9 mouse cellular contexts compared by ENCODE assay signal in the genomic region with DNA sequence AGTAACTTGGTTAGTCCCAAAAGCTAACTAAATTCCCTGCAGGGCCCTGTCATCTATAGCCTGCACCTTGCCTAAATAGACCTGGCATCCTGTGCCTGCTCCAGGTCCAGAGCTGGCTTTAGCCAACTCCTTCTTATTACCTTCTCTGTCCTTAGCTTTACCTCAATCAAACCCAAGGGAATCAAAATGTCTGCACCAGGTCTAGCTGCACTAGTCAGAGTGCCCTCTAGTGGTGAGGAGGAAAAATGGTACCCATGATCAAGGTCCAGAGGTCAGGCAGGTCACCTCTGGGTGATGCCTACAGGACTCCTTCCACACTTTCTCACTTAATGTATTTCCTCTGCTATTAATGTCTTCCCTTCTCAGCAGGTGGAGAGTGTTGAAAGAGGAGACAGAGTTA. TPM values are rescaled to one million over a fixed set of nuclear protein-coding genes. Genes with fewer than 3 reads are reported as not detected.
A peak's percentile ranks its signal among the peaks of the same experiment; 100 is the strongest.
DNase-seq lines count a peak whose midpoint lies in the region; ATAC-seq and TF ChIP-seq lines count a peak whose summit lies in the region.
"Had no signal": no experiment of that assay in that cellular context is flagged by ENCODE, and none has a peak within 500 bp of the region (broad histone marks: within the 10 kb centered on the region; RNA-seq: fewer than 3 reads in every experiment).

No protein-coding gene starts in this region.

- no peak overlapping the region for H3K9ac ChIP-seq in heart, embryonic 12.5 days
- H3K9ac ChIP-seq in hindbrain, embryonic 16.5 days (ENCODE audit: low read depth, low read length), result no peak overlapping the region

- H3K36me3 ChIP-seq in heart, embryonic 12.5 days, result no peaks in the 10 kb centered on the region
- no peaks in the 10 kb centered on the region for H3K36me3 ChIP-seq in testis, adult 2 months (ENCODE audit: control insufficient read depth, insufficient read depth, low read length)
- no peaks in the 10 kb centered on the region for H3K36me3 ChIP-seq in hindbrain, embryonic 16.5 days (ENCODE audit: control insufficient read depth, insufficient read depth, low read length)

- no peak overlapping the region for H3K27ac ChIP-seq in heart, embryonic 12.5 days (ENCODE audit: poor library complexity, severe bottlenecking)
- H3K27ac ChIP-seq in testis, adult 2 months (ENCODE audit: control insufficient read depth, insufficient read depth, low read depth, low read length), result no peak overlapping the region
- H3K27ac ChIP-seq in hindbrain, embryonic 16.5 days (ENCODE audit: low read depth, low read length), result no peak overlapping the region

- H3K4me2 ChIP-seq in heart, embryonic 12.5 days, result no peak overlapping the region
- H3K4me2 ChIP-seq in hindbrain, embryonic 16.5 days (ENCODE audit: low read length), result no peak overlapping the region

- no peak for ATAC-seq in heart, embryonic 12.5 days (ENCODE audit: insufficient number of reproducible peaks, low FRiP score)
- no peak for ATAC-seq in hindbrain, embryonic 16.5 days

- H3K9me3 ChIP-seq in heart, embryonic 12.5 days (replicated peaks), result no peaks in the 10 kb centered on the region
- H3K9me3 ChIP-seq in hindbrain, embryonic 16.5 days (ENCODE audit: control insufficient read depth, low read length), result no peaks in the 10 kb centered on the region

- no peak overlapping the region for H3K4me3 ChIP-seq in heart, embryonic 12.5 days
- H3K4me3 ChIP-seq in testis, adult 2 months (ENCODE audit: control insufficient read depth, low read depth, low read length), result no peak overlapping the region
- no peak overlapping the region for H3K4me3 ChIP-seq in hindbrain, embryonic 16.5 days (ENCODE audit: low read length)

- no peak for TF ChIP-seq POLR2A in testis, adult 2 months (IDR thresholded peaks at IDR 0.05; ENCODE audit: control insufficient read depth, low read depth, low read length)

- TF ChIP-seq CTCF in testis, adult 2 months (IDR thresholded peaks at IDR 0.05; ENCODE audit: control insufficient read depth, insufficient read depth, insufficient replicate concordance, low read depth, low read length), result peak; percentile 55; the same call in 1 of the 2 replicates

- DNase-seq in heart, adult 18-20 months, result peak; percentile 4 to 17
- no peak for DNase-seq in testis, postnatal 14 days (ENCODE audit: low spot score)
- peak; percentile 35 for DNase-seq in embryo, embryonic 10.5 days (ENCODE audit: low spot score)
- DNase-seq in retina, postnatal 1 day, result peak; percentile 25
- DNase-seq in gastrocnemius, adult 8-10 months (ENCODE audit: low spot score in 2 of 2), result no peak
- DNase-seq: cerebellum, postnatal 10 days had no signal

- H3K27me3 ChIP-seq in heart, embryonic 12.5 days (replicated peaks), result no peaks in the 10 kb centered on the region
- no peaks in the 10 kb centered on the region for H3K27me3 ChIP-seq in testis, adult 2 months (ENCODE audit: control insufficient read depth, insufficient read depth, low read length)
- no peaks in the 10 kb centered on the region for H3K27me3 ChIP-seq in hindbrain, embryonic 16.5 days (replicated peaks; ENCODE audit: control insufficient read depth, insufficient read depth, low read length)

- H3K4me1 ChIP-seq in heart, embryonic 12.5 days (replicated peaks), result no peaks in the 10 kb centered on the region
- no peaks in the 10 kb centered on the region for H3K4me1 ChIP-seq in testis, adult 2 months (ENCODE audit: control insufficient read depth, insufficient read depth, low read length)
- no peaks in the 10 kb centered on the region for H3K4me1 ChIP-seq in hindbrain, embryonic 16.5 days (ENCODE audit: control insufficient read depth, insufficient read depth, low read depth, low read length)

RNA-seq across cellular contexts. Expression of gene Rnf152, which starts 6.2 kb away (rescaled TPM):
- 1 to 10 TPM in 1 of 2 experiments, under 1 TPM in 1; 0.94 to 1.3 TPM for total RNA-seq in heart, adult 18-20 months (2021)
- polyA plus RNA-seq in heart, embryonic 12.5 days (2016; fragmentation: Nextera tagmentation; extraction: Ambion mirVana), result 0.11 and 0.22 TPM in 2 replicates
- 0.27 and 0.29 TPM in 2 replicates for polyA plus RNA-seq in testis, adult 2 months (2012; rRNA removed)
- total RNA-seq in gastrocnemius, adult 8-10 months (2022), result under 1 TPM; 0.19 to 0.56 (median 0.34) TPM
- 24.2 and 25.4 TPM in 2 replicates for polyA plus RNA-seq in hindbrain, embryonic 16.5 days (2015; fragmentation: Nextera tagmentation; extraction: Ambion mirVana)

Comparison
In these comparisons a context has a peak if more than half of its experiments do, and no peak if none do; other contexts are left out.
1. DNase-seq: peak in heart, adult 18-20 months (2 of 2), embryo, embryonic 10.5 days (single experiment) and retina, postnatal 1 day (single experiment); none in testis, postnatal 14 days (single experiment) and gastrocnemius, adult 8-10 months (0 of 2).
2. RNA of gene Rnf152, which starts 6.2 kb away (polyA plus RNA-seq): 24.2 to 25.4 TPM in hindbrain, embryonic 16.5 days; 0.27 to 0.29 TPM in testis, adult 2 months and 0.11 to 0.22 TPM in heart, embryonic 12.5 days; every median in the first group is over 10 times any median in the second.